Mouse (Mus musculus) inflammation-experienced regulatory T-cells, adult 6 months (primary cell): ENCODE data around the gene Tmigd1. TPM values are rescaled to one million over a fixed set of nuclear protein-coding genes. Genes with fewer than 3 reads are reported as not detected.
A peak's percentile ranks its signal among the peaks of the same experiment; 100 is the strongest.

Source experiments
- ATAC-seq: one replicate; pipeline ENCODE4 v1.8.0; 2017
- polyA plus RNA-seq, 3 experiments: library from polyadenylated mRNA; unstranded; fragments of 100-300 nt; shearing (Covaris generic); gene quantifications; one replicate each; pipeline ENCODE4 v1.2.1; 2017

The Tmigd1 gene
- polyA plus RNA-seq, result 1 to 10 TPM in 2 of 3 experiments, under 1 TPM in 1; 0.42 to 2.8 (median 1.1) TPM

DNA sequence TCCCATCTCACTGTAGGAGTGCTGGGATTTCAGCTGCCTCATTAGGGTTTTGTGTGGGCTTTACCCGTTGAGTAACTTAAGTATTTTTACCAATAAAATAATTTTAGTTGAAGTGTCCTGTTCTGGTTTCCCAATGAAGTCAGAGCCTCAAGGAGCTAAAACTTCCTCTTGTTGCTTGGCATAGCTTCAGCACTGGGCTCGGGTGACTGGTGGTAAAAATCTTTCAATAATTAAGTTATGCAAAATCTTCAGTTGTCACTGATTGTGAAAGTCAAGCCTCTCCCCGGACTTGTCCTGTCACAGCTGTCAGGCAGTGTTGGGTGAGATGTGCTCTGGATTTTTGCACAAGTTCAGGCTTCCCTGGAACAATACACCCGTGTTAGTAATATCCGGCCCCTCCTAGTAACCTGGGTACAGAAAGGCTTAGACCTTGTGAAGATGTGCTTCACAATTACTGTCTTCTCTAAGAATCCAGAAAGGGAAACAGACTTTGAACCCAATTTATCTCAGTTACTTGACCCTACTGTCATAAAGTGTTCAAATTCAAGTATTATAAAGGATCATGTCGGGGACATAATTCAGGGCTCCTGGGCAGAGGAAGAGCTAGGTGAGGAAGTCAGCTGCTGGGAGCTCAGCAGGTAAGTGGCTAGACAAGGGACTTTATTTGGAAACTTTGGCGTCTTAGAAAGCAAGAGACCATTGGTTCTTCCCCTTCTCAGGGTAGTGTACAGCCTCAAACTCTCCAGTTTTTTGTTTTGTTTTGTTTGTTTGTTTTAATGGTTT, at the start of gene Tmigd1:
Gene Tmigd1, plus strand, starts transcription at position 581 of the 783 bp plus-strand sequence.
- no peak for ATAC-seq

DNA sequence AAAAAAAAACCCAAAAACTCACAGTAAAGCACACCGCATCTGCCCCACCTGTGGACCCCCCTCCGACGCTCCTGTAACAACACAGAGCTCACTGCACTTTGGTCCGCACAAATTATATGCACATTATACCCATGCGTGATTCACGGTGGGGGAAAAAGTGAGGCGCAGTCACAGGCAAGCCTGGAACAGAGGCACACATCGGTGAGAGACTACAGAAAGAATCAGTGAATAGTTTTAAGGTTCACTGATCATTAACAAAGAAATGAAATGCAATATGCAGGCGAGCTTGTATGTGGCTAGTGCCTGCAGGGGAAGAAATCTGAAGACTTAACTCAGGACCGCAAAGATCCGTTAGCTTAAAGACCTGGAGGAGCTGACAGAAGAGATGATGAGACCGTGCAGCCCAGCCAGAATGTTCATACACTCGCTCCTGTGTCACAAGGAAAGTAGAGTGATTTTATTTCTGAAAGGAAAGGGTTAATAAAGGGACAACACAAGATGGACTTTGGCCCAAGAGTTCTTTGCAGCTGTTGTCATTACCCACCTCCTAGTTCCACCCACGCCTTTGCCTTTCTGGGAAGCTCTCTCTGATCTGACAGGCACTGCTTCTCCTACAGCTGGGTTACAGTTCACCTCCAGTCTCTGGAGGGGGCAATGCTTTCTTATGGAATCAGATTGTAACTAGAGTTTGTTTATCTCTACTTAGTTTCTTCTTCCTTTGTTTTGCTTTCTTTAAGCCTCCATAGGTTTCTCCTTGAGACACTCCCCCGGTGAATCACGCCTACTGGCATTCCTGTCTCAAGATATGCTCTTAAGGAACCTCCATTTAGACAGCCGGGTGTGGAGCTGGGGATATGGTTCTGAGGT, 47.3 kb upstream of the Tmigd1 start:
- ATAC-seq, result no peak

DNA sequence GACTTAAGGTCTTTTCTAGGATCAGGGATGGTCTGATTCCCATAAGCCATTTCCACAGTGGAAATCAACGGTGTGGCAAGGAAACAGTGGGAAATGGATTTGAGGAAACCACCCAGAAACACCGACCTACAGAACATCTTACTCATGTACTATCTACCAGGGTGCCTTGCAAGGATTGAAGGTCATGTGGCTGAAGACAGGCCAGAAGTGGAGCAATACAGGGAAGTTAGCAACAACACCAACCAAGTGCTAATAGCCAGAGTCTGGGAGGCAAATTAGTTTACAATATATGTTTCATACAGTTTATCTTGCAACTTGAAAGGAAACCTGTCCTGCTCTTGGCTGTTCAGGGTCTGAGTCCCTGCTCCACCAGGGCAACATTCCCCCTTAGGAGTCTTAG, 45.4 kb upstream of the Tmigd1 start:
- no peak for ATAC-seq

DNA sequence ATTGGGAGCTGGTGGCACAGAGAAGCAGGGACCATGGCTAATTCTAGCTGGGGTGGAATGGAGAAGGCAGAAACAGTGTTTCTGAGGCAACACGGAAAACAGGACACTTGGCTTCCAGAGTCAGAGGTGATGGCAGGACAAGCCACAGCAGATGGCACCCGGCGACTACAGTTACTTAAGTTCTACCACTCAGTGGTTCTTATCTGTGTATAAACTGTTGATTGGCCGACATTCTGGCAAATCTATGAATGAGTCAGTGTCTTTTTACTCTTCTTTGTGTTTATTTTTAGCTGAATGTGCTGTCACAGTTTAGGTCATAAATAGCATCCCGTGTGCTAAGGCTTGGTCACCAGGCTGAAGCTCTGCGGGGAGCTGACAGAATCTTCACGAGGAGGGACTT, 44.8 kb upstream of the Tmigd1 start:
- ATAC-seq, result no peak

DNA sequence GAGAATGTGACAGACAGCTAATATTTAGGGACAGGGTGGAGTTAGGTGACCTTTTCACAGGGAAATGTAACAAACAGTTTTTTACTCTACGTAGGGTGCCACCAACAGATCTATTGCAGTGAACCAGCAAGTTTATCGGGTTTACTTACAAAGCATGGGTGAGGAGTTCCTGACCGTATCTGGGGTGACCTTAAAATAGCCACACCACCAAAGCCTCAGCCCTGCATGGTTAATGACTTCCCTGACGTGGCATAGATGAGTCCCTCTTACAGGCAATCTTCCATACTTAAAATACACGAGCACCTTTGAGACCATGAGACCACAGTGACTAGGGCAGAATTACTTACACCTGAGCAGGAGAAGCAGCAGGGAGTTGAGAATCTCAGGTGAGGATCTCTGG, 43.2 kb upstream of the Tmigd1 start:
- no peak for ATAC-seq

DNA sequence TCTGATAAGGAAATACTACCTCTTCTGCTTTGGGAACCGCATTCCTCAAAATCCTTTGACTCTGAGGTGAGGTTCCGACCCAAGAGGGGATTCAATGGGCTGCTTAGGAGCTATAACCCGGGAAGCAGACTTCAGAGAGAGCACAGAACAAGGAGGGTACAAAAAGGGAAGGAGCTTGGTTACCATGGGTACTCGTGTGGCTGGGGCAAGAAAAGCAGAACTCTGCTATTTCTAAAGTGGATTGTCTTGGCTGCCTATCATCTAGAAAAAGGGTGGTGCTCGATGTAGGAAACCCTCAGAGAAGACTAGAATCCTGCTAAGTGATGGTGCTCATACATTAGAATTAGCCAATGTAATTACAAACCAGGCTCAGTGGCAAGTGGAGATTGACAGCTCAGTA, 42.7 kb upstream of the Tmigd1 start:
- ATAC-seq, result no peak

DNA sequence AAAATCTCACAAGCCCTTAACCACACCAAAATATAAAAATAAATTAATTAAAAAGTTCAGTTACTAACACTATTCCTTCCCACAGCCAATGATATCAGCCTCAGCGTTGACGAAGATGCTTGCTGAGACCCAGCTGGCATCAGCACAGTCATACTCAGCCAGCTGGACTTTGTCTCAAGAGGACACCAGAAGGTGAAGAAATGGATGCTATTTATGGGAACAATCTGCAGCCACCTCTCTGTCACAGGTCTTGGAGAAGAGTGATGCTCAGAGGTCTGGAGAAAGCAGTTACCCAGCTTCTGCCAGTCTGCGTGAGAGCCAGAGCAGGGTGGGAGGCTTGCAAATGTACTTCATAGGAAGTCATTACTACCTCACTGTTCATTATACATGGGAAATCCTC, 40.8 kb upstream of the Tmigd1 start:
- ATAC-seq, result no peak

DNA sequence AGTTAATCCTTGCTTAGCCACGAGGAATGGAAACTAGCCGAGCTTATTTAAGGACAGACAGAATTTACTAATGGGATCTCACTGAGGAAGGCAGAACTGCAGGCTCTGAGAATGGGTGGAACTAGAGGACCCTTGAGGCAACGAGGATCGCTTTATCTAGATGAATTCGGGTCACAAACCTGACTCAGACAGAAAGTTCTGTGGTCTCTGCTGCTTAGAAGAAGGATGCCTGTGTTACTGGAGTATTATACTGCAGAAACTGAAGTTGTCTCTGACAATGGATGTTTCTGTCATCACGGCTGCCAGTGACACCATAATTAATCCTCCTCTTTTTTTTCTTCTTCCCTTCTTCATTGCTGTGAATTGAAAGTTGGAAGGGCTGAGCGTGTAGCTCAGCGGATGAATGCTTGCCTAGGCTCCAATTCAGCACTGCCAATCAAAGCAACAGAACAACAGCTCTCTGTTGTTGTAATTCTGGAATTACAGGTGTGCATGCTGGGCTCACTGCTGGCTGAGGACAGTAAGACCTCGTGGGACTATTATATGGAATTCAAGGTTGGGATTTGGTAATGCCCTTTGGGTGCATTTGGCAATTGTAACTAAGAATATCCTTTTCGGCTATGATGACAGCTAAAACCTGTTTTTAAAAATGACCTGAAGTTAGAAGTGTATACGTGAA, 29.3 kb upstream of the Tmigd1 start:
- ATAC-seq, result no peak

DNA sequence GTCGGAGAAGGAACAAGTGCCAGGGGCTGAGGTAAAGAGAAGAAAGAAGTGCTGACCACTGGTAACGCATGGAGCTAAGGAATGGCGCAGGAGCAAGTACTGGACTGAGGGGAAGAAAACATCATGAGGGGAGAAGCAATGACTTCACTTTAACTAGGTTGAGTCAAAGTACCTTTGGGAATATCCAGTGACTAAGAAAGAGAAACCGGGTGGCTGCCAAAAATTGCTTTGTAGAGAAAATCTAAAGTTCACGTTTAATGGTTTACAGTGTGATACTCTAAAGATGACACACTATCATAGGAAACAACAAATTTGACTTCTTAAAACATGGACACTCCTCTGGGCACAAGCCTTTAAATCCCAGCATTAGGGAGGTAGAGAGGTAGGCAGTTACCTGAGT, 28.1 kb upstream of the Tmigd1 start:
- ATAC-seq, result no peak

DNA sequence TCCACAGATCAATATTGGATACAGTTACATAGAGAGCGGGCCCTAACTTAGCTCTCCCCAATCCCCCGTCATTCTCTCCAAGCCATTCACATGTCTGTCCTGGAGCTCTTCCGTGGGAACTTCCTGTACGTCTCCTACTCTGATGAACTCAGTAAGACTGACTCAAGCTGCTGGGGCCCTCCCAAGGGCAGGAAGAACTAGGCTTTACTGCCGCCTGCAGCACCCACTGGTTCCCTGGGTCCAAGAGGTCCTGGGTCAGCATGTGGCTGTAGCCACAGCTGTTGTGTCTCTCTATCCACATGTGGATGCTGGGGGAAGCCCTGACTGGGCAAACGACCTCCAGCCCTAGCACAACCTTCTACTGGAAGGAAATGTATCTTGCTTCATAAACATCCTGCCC, 27.2 kb upstream of the Tmigd1 start:
- ATAC-seq, result peak; percentile 35

DNA sequence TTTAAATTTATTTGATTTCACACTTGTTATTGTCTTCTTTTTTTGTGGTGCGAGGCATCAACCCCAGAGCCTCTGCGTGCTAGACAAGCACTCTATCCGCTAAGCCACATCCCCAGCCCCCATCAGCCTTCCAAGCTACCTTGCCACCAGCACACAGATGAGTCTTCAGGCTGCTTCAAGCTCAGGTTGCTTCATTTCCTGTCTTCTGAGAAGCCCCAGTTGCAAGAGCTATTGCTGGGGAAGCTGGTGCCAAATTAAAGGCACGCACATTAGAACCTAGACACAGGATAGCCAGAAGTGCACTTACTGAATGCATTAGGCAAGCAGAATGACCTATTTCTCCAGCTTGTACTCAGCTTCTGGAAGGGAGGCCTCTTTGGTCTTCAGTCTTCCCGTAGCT, 22.1 kb upstream of the Tmigd1 start:
- ATAC-seq, result peak; percentile 86

DNA sequence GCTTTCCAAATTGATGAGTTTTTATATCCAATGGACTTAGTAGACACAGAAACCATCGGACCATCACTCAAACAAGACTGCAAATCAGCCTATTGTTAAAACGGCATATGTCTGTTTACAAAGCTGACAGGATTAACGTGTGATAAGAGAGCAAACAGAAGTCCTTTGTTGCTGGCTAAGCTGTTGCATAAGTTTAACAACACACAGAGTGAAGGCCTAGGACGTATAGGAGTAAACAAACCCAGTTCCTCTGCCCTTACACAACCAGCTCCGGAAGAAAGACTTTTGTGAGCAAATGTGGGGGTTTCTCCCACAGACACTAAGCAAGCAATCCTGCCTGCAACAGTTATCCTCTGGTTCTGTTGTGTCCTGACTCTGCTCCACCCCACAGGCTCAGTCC, 17.5 kb upstream of the Tmigd1 start:
- ATAC-seq, result no peak

DNA sequence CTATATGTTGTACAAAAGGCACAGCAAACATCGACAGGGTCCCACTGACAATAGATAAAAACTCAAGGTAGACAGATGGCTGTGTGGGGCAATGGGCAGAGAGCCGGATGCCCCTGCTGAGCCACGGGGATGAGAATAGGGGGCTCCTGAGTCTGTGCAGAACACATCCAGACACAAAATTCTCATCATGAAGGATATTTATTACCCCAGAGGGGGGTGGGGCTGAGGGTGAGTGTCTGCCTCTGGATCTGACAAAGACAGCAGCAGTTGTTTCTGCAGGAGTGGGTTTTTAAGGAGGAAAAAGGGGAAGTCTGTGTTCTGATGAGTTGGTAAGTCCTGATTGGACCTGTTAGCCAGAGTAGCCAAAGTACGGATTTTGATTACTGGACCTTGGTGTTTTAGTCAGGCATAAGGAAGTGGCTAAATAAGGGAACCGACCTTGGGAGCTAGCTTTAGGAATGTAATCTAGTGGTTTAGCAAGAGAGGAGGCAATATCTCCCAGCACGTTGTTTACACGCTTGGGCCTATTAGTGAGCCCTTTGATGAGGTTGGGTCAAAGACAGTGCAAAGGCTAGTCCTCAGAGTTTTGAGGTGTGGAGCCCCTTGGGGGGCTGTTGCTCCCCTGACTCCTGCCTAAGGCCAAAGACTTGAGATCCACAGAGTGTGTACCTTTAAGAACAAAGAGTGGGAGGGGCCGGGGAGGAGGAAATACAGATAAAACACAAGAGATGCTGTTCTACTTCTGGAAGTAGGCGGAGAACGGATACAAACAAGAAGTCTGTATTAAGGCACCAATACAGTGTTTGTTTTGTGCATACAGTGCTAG, 12.4 kb upstream of the Tmigd1 start:
- ATAC-seq, result peak; percentile 69

DNA sequence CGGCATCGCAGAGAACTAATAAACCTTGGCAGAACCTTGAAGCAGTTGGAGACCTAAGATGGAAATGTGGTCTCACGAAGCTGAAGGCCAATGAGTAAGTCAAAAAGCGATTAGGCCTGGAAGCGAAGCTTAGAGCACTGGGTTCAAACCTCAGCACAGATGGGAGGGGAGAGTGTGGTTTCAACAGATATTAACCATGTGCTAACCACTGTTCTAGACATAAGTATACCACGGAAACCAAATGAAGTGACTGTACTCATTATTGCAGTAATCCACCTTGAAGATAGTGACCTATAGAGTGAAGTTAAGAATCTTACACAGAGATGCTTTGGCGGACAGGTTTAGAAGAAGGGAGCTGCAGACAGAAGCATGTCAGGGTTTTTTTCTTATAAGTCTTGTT, 10.8 kb upstream of the Tmigd1 start:
- no peak for ATAC-seq

DNA sequence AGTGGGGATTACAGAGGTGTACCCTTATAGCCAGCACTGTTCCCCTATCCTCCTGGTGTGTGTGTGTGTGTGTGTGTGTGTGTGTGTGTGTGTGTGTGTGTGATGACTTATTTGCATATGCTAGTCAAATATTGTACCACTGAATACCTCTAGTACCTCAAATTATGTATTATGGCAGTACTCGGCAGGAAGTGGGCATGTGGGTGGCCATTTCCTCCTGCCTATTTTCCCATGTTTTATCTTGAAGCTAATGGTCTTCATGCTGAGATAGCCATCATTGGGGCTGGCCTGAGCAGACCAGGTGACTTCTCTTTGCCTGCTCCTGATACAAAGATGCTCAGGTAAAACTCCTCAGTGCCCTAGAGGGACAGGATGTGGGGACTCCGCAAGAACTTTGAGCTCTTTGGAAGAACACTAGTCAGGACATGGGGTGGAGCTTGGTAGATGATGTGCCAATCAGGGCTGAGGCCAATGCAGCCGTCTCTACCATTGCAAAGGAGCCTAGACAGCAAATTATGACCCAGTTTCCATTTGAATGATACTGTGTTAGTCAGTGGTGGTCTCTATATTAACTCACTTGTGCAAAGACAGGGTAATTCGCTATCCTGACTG, 10.1 kb upstream of the Tmigd1 start:
- peak; percentile 73 for ATAC-seq

DNA sequence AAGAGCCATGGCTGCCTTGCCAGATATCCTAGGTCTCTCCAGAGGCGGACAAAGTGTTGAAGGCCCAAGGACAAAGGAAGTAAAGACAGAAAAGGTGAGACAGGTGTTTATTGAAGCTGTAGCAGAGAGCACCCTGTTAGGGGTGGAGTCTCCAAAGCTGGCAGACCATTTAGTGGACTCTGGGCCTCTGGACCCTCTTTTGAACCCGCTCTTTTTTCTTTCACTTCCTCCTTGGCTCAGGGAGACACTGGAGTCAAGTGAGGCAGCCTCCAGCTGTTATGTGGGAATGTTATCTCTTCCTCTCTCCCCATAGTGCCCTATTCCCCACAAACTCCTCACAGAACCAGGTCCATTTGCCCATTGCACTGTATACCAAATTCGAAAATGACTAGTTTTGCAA, 9.0 kb upstream of the Tmigd1 start:
- no peak for ATAC-seq

DNA sequence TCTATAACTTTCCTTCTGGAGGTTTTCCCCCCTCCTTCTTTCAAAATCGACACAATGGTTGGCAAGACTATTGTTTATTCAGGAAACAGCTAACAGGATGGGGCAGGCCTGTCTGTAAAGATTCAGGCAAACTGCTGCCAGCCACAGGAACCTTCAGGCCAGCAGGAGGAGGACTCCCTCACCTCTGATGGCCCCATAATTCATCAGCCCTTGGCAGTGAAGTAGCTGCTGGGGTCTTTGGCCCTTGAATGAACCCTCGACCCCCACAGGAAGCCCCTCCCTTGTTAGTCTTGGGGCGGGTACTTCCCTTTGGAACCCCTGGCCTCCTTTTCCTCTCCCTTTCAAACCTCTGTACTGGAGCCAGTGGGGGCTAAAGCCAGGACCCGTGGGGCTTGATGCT, 8.4 kb upstream of the Tmigd1 start:
- ATAC-seq, result no peak

DNA sequence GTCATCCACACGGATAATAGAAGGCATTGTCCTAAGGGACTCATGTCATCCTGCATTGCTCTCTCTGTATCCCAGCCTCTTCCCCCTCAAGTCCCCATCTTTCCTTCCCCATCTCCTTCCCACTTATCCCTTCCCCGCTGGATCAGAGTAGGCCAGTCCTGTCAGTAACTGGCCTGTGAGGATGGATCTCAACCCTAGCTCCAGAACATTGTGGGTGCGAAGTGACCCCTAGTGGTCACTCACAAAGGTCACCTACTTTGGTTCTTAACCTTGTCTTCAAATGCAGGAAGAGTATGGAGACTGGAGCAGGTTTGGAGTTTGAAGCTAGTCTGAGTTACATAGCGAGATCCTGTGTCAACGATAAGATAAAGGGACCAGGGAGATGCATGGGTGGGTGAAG, 7.7 kb upstream of the Tmigd1 start:
- ATAC-seq, result no peak

DNA sequence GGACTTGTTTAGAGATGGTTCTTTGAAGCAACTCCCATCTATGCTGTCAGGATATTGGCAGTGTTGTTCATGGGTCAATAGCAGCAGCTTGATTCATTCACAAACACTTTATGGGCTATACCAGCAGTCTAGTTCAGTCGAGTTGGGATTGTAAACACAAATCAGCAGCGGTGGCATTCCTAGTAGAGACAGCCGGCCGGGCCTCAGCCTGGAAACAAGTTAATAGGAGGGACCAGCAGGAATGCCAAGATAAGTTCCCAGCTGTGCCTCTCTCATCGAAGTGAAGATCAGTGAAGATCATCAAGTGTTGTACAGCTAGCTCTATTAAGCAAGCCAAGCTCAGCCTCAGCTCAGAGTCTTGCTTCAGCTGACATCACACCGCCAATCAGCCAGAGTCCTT, 5.6 kb upstream of the Tmigd1 start:
- ATAC-seq, result no peak

DNA sequence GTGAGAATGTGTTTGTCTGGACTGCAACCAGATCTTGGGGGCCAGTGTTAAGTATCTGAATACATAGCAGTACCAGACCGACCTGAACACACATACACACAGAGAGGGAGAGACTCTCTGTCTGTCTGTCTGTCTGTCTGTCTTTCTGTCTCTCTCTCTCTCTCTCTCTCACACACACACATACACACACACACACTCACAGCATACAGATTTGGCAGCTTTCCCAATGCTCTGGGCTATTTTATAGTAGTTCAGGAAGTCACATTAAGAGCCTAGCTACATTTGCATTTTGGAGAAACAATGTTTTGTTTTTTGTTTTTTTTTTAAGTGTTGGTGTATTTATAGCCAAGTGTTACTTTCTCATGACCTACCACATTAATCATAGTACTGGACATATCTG, 4.8 kb upstream of the Tmigd1 start:
- ATAC-seq, result no peak

DNA sequence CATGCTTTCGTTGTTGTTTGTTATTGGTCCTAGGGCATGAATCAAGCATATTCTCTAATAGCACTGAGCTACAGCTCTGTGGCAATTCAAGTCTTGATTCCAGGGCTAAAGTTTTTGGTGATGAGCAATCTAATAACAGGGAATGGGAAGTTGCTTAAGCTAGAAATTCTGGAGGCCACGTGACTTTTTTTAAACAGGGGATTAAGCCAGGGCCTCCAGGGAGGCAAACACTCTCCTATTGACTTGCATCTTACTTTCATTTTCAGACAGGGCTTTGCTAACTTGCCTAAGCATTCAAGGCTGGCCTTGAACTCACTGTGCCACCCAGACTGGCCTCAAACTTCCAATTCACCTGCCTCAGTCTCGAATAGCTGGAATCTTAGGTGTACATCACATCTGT, 4.1 kb upstream of the Tmigd1 start:
- no peak for ATAC-seq

DNA sequence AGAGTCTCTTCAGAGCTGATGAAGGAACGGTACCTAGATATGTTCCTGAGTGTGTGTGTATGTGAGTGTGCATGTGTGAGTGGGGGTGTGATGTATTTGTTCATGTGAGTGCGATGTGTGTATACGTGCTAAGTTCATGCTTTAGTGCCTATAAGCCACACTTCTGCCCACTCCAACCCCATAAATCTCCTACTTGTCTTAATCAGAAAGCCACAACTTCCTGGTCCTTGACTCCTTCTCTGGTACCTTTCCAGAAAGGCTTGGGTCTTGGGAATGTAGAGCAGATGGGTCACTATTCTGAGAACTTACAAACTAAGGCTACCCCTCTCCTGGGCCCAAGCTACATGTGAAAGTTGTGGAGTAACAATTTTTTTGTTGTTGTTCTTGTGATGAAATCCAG, 3.2 kb upstream of the Tmigd1 start:
- no peak for ATAC-seq
